Mouse (Mus musculus): Measurements from ENCODE around the gene Cers1. TPM values are rescaled to one million over a fixed set of nuclear protein-coding genes. Genes with fewer than 3 reads are reported as not detected.
A peak's percentile ranks its signal among the peaks of the same experiment; 100 is the strongest.

Cers1 gene
- total and polyA plus RNA-seq, 3 experiments = 0.13 TPM; not detected in 2

DNA sequence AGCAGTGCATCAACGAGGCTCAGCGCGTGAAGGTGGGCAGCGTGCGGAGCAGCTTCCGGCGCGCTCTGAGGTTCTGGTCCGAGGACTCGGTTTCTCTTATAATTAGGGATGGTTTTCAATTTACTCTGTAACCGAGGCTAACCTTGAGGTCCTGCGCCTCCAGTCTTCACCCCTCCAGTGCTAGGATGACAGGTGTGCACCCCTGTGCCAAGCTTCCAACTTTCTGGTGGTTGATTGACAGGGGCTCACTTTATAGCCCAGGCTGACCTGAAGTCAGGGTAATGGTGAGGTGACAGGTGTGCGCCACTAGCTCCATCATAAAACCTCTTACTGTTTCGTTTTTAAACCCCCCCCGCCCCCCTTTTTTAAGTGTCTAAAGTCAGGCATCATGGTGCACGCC lies 12.7 kb upstream of the Cers1 start:
- in situ Hi-C loops (cut with MboI; ENCODE audit: low pct_ligation_motif_present, low pct_unique_long_range_greater_than_20kb, low sequenced_read_pairs) = no loop called here
- H3K36me3 ChIP-seq (replicated peaks in 1 of 2; ENCODE audit: control insufficient read depth in 1 of 2, insufficient read depth in 1 of 2, low read length in 1 of 2) = peaks cover 43 to 68% of the 10 kb centered on the region in 2 experiments

DNA sequence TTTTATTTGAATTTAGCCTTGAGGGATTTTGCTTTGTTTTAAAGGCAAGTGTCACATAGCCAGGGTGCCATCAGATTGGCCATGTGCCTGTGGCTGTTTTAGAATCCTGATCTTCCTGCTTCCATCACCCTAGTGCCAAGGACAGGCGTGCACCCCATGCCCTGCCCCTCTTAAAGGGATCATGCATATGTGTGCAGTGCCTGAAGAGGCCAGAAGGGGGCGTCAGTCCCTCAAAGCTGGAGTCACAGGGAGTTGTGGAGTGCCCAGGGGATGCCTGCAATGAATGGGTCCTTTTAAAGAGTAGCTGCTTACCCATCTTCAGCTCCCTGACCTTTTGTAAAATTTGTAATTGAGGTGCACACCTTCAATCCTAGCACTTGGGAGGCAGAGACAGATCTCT lies 6.3 kb upstream of the Cers1 start:
- DNase-seq (ENCODE audit: extremely low read depth) = peak; percentile 34
- no peaks in the 10 kb centered on the region for H3K27me3 ChIP-seq (replicated peaks)
- peaks cover 78 to 89% of the 10 kb centered on the region in 2 experiments for H3K36me3 ChIP-seq (replicated peaks in 1 of 2; ENCODE audit: control insufficient read depth in 1 of 2, insufficient read depth in 1 of 2, low read length in 1 of 2)
- no peak overlapping the region for H3K4me2 ChIP-seq (ENCODE audit: insufficient read depth, low read depth, poor library complexity, severe bottlenecking)
- no peak overlapping the region for H3K4me3 ChIP-seq (replicated peaks in 1 of 3; ENCODE audit: low read depth in 2 of 3, low read length in 2 of 3, poor library complexity in 1 of 3)
- H3K79me2 ChIP-seq (replicated peaks; ENCODE audit: control insufficient read depth, extremely low read depth, insufficient read depth, poor library complexity, severe bottlenecking) = peaks cover 6% of the 10 kb centered on the region; the same call in 1 of the 2 replicates
- dilution Hi-C loops (cut with MboI; ENCODE audit: extremely low pct_ligation_motif_present, extremely low pct_unique_long_range_greater_than_20kb, low sequenced_read_pairs) (no loop called here), in situ Hi-C loops (cut with MboI; ENCODE audit: low pct_ligation_motif_present, low pct_unique_long_range_greater_than_20kb, low sequenced_read_pairs) (no loop called here)
- H3K4me1 ChIP-seq (ENCODE audit: control insufficient read depth in 1 of 2, insufficient read depth in 2 of 2) = peaks cover 2 to 5% of the 10 kb centered on the region in 2 experiments; a peak in 3 of 4 replicates
- no peak overlapping the region for H3K9ac ChIP-seq (ENCODE audit: insufficient read depth, low read depth)
- H3K27ac ChIP-seq (ENCODE audit: insufficient read depth, low read depth) = no peak overlapping the region
- TF ChIP-seq MYC (IDR thresholded peaks at IDR 0.05; ENCODE audit: low read depth, low read length) (no peak), ZC3H11A (IDR thresholded peaks at IDR 0.05; ENCODE audit: low read depth, low read length) (no peak), PAX5 (IDR thresholded peaks at IDR 0.05; ENCODE audit: low read length) (no peak), SMC3 (IDR thresholded peaks at IDR 0.05; ENCODE audit: low read depth, low read length) (0 out of 2 replicates have a peak, but pooled peaks have one; percentile 4), TBP (conservative IDR thresholded peaks at IDR 0.05; ENCODE audit: low read depth, low read length) (no peak), MXI1 (IDR thresholded peaks at IDR 0.05; ENCODE audit: low read depth, low read length) (no peak), UBTF (IDR thresholded peaks at IDR 0.05; ENCODE audit: low read depth, low read length) (no peak), RAD21 (IDR thresholded peaks at IDR 0.05; ENCODE audit: low read depth, low read length) (peak; percentile 20), ETS1 (conservative IDR thresholded peaks at IDR 0.05; ENCODE audit: low read depth, low read length) (no peak), MAZ (IDR thresholded peaks at IDR 0.05; ENCODE audit: low read depth, low read length) (no peak), RCOR1 (conservative IDR thresholded peaks at IDR 0.05; ENCODE audit: low read depth, low read length) (no peak), CTCF (conservative IDR thresholded peaks at IDR 0.05 in 1 of 2, IDR thresholded peaks at IDR 0.05 in 1 of 2; ENCODE audit: low read depth in 2 of 2, low read length in 2 of 2) (peak; percentile 34 to 56), SIN3A (IDR thresholded peaks at IDR 0.05; ENCODE audit: low read length) (no peak), USF1 (IDR thresholded peaks at IDR 0.05; ENCODE audit: low read depth, low read length) (no peak), NRF1 (IDR thresholded peaks at IDR 0.05; ENCODE audit: low read depth, low read length) (no peak), ZKSCAN1 (IDR thresholded peaks at IDR 0.05; ENCODE audit: borderline replicate concordance, low read depth, low read length) (no peak), EP300 (IDR thresholded peaks at IDR 0.05; ENCODE audit: low read length) (no peak), KAT2A (IDR thresholded peaks at IDR 0.05; ENCODE audit: insufficient replicate concordance, low read length) (no peak)
- H3K9me3 ChIP-seq (replicated peaks; ENCODE audit: low read length) = no peaks in the 10 kb centered on the region

More for the DNA sequence above, 12.7 kb upstream of the Cers1 start:
- dilution Hi-C loops (cut with MboI; ENCODE audit: extremely low pct_ligation_motif_present, extremely low pct_unique_long_range_greater_than_20kb, low sequenced_read_pairs) = no loop called here
- Histone ChIP-seq H3K9me3 (replicated peaks; ENCODE audit: low read length) (no peaks in the 10 kb centered on the region), H3K27ac (ENCODE audit: insufficient read depth, low read depth) (peak overlapping the region; percentile 25; the same call in 1 of the 2 replicates), H3K4me1 (ENCODE audit: control insufficient read depth in 1 of 2, insufficient read depth in 2 of 2) (peaks cover 12 to 31% of the 10 kb centered on the region in 2 experiments), H3K4me2 (ENCODE audit: insufficient read depth, low read depth, poor library complexity, severe bottlenecking) (peak overlapping the region; percentile 91), H3K27me3 (replicated peaks) (no peaks in the 10 kb centered on the region), H3K4me3 (replicated peaks in 1 of 3; ENCODE audit: low read depth in 2 of 3, low read length in 2 of 3, poor library complexity in 1 of 3) (peak overlapping the region; percentile 75 to 99 (median 95)), H3K9ac (ENCODE audit: insufficient read depth, low read depth) (peak overlapping the region; percentile 87), H3K79me2 (replicated peaks; ENCODE audit: control insufficient read depth, extremely low read depth, insufficient read depth, poor library complexity, severe bottlenecking) (peaks cover 44% of the 10 kb centered on the region)
- TF ChIP-seq MEF2A (IDR thresholded peaks at IDR 0.05; ENCODE audit: borderline replicate concordance, low read depth, low read length) (no peak), SIN3A (IDR thresholded peaks at IDR 0.05; ENCODE audit: low read length) (no peak), EP300 (IDR thresholded peaks at IDR 0.05; ENCODE audit: low read length) (no peak), ZMIZ1 (IDR thresholded peaks at IDR 0.05; ENCODE audit: low read depth, low read length) (0 out of 2 replicates have a peak, but pooled peaks have one; percentile 1)
- no peak for DNase-seq (ENCODE audit: extremely low read depth)
